Mouse (Mus musculus) MEL (cell line): ENCODE data around the gene Rassf3. TPM values are rescaled to one million over a fixed set of nuclear protein-coding genes. Genes with fewer than 3 reads are reported as not detected.

ENCODE experiments used
- DNase-seq: peaks from one replicate; pipeline ENCODE4 v3.0.0; 2011; ENCODE audit warnings: low read depth, low spot score
- H3K27ac ChIP-seq: 2 replicates; pipeline ENCODE4 v1.5.1; 2012; ENCODE audit warnings: low read depth, mild to moderate bottlenecking, control low read depth, low read length, moderate library complexity; ENCODE audit not compliant: control insufficient read depth
- H3K27me3 ChIP-seq, 2 experiments: fragments of 150-350 bp in 1 of 2; sonication (generic) in 1 of 2; 2 replicates each; pipeline ENCODE4 v1.6.1; 2012; ENCODE audit warnings: low read length in 2 of 2, mild to moderate bottlenecking in 2 of 2, improper control_type of control experiment in 1 of 2, moderate library complexity in 1 of 2; ENCODE audit not compliant: insufficient read depth in 2 of 2, control insufficient read depth in 1 of 2
- H3K36me3 ChIP-seq, 2 experiments: 2 replicates each; pipeline ENCODE4 v1.6.1; 2012 to 2014; ENCODE audit warnings: low read length in 2 of 2, improper control_type of control experiment in 1 of 2, inconsistent platforms in 1 of 2, mild to moderate bottlenecking in 1 of 2; ENCODE audit not compliant: insufficient read depth in 2 of 2, control insufficient read depth in 1 of 2
- H3K4me1 ChIP-seq, 2 experiments: fragments of 150-350 bp in 1 of 2; sonication (generic) in 1 of 2; 2 replicates each; pipeline ENCODE4 v1.6.1; 2012; ENCODE audit warnings: low read length in 2 of 2, improper control_type of control experiment in 1 of 2, mild to moderate bottlenecking in 1 of 2; ENCODE audit not compliant: insufficient read depth in 2 of 2, control insufficient read depth in 1 of 2
- H3K4me3 ChIP-seq, 2 experiments: fragments of 150-350 bp in 1 of 2; sonication (generic) in 1 of 2; 2 replicates each; pipeline ENCODE4 v1.5.1; 2012; ENCODE audit warnings: low read depth in 2 of 2, low read length in 2 of 2, mild to moderate bottlenecking in 2 of 2, moderate library complexity in 2 of 2, control low read depth in 1 of 2, improper control_type of control experiment in 1 of 2; ENCODE audit not compliant: control insufficient read depth in 1 of 2, insufficient read depth in 1 of 2
- H3K79me2 ChIP-seq: 2 replicates; pipeline ENCODE4 v1.6.1; 2012; ENCODE audit warnings: mild to moderate bottlenecking, low read length, moderate library complexity; ENCODE audit not compliant: control insufficient read depth, poor library complexity, insufficient read depth
- H3K9ac ChIP-seq: 2 replicates; pipeline ENCODE4 v1.6.1; 2012; ENCODE audit warnings: low read depth, mild to moderate bottlenecking, control low read depth, low read length, moderate library complexity; ENCODE audit not compliant: control insufficient read depth, poor library complexity, severe bottlenecking
- H3K9me3 ChIP-seq: fragments of 150-350 bp; sonication (generic); replicated peaks from 2 replicates; pipeline ENCODE4 v1.6.1; 2012; ENCODE audit warnings: mild to moderate bottlenecking, low read length, improper control_type of control experiment, moderate library complexity; ENCODE audit not compliant: insufficient read depth
- BHLHE40 ChIP-seq: IDR thresholded peaks from 2 replicates; pipeline ENCODE4 v1.6.1; 2012; ENCODE audit warnings: low read depth, mild to moderate bottlenecking, inconsistent platforms, low read length, improper control_type of control experiment, borderline replicate concordance
- CHD1 ChIP-seq: IDR thresholded peaks from 2 replicates; pipeline ENCODE4 v1.6.1; 2012; ENCODE audit warnings: low read depth, mild to moderate bottlenecking, inconsistent platforms, low read length, improper control_type of control experiment
- ETS1 ChIP-seq: IDR thresholded peaks from 2 replicates; pipeline ENCODE4 v1.6.1; 2012; ENCODE audit warnings: low read depth, mild to moderate bottlenecking, inconsistent platforms, low read length, improper control_type of control experiment, moderate library complexity
- GABPA ChIP-seq: IDR thresholded peaks from 2 replicates; pipeline ENCODE4 v1.6.1; 2012; ENCODE audit warnings: low read depth, mild to moderate bottlenecking, inconsistent platforms, low read length, improper control_type of control experiment, moderate library complexity
- JUND ChIP-seq: IDR thresholded peaks from 2 replicates; pipeline ENCODE4 v1.6.1; 2011; ENCODE audit warnings: low read depth, mild to moderate bottlenecking, improper control_type of control experiment, low read length
- MAX ChIP-seq: IDR thresholded peaks from 2 replicates; pipeline ENCODE4 v1.6.1; 2011; ENCODE audit warnings: low read length, improper control_type of control experiment
- MAZ ChIP-seq: IDR thresholded peaks from 2 replicates; pipeline ENCODE4 v1.6.1; 2012; ENCODE audit warnings: low read depth, mild to moderate bottlenecking, inconsistent platforms, low read length, improper control_type of control experiment
- MEF2A ChIP-seq: IDR thresholded peaks from 2 replicates; pipeline ENCODE4 v1.6.1; 2014; ENCODE audit warnings: low read depth, mild to moderate bottlenecking, inconsistent platforms, low read length, improper control_type of control experiment; ENCODE audit not compliant: poor library complexity, insufficient replicate concordance, severe bottlenecking; ENCODE audit errors: extremely low read depth
- MXI1 ChIP-seq: IDR thresholded peaks from 2 replicates; pipeline ENCODE4 v1.6.1; 2011; ENCODE audit warnings: mild to moderate bottlenecking, low read depth, low read length, improper control_type of control experiment
- NRF1 ChIP-seq: IDR thresholded peaks from 2 replicates; pipeline ENCODE4 v1.6.1; 2014; ENCODE audit warnings: low read depth, mild to moderate bottlenecking, inconsistent platforms, low read length, improper control_type of control experiment, moderate library complexity; ENCODE audit not compliant: poor library complexity, insufficient read depth, severe bottlenecking
- POLR2A ChIP-seq, 2 experiments: IDR thresholded peaks; 2 replicates each; pipeline ENCODE4 v1.6.1; 2011 to 2012; ENCODE audit warnings: low read length in 2 of 2, mild to moderate bottlenecking in 2 of 2, control low read depth in 1 of 2, improper control_type of control experiment in 1 of 2, low read depth in 1 of 2, moderate library complexity in 1 of 2; ENCODE audit not compliant: control insufficient read depth in 1 of 2, insufficient read depth in 1 of 2, poor library complexity in 1 of 2
- POLR2AphosphoS2 ChIP-seq: IDR thresholded peaks from 2 replicates; pipeline ENCODE4 v1.6.1; 2011; ENCODE audit warnings: low read length, improper control_type of control experiment
- POLR2AphosphoS5 ChIP-seq: IDR thresholded peaks from 2 replicates; pipeline ENCODE4 v1.6.1; 2012; ENCODE audit warnings: low read depth, borderline replicate concordance, mild to moderate bottlenecking, inconsistent platforms, low read length, moderate library complexity, mixed read lengths
- USF1 ChIP-seq: IDR thresholded peaks from 2 replicates; pipeline ENCODE4 v1.6.1; 2014; ENCODE audit warnings: low read depth, mild to moderate bottlenecking, inconsistent platforms, low read length, improper control_type of control experiment, moderate library complexity
- USF2 ChIP-seq, 2 experiments: IDR thresholded peaks; 2 replicates each; pipeline ENCODE4 v1.6.1; 2011 to 2012; ENCODE audit warnings: improper control_type of control experiment in 2 of 2, low read length in 2 of 2, borderline replicate concordance in 1 of 2, inconsistent platforms in 1 of 2, low read depth in 1 of 2, mild to moderate bottlenecking in 1 of 2; ENCODE audit not compliant: insufficient read depth in 1 of 2
- ZNF384 ChIP-seq: IDR thresholded peaks from 2 replicates; pipeline ENCODE4 v1.6.1; 2012; ENCODE audit warnings: low read depth, mild to moderate bottlenecking, inconsistent platforms, low read length, improper control_type of control experiment
- polyA plus RNA-seq, 2 experiments: library from polyadenylated mRNA; stranded (reverse) in 1 of 2; unstranded in 1 of 2; fragments of >175 nt in 1 of 2; fragments of >200 nt in 1 of 2; gene quantifications; 2 replicates each; pipeline versions ENCODE4 v1.2.1 to v1.2.4; 2012; ENCODE audit warnings: low replicate concordance in 2 of 2, low read depth in 1 of 2; ENCODE audit not compliant: insufficient read length in 2 of 2, insufficient read depth in 1 of 2, missing spikeins in 1 of 2
- total RNA-seq: library from RNA; depleted of rRNA; stranded (reverse); fragments of 300-350 nt; gene quantifications from 2 replicates; pipeline ENCODE4 v1.2.3, GENCODE M21; 2012

Gene Rassf3
- total and polyA plus RNA-seq, 3 experiments, result 9.2 to 15.8 TPM; not detected in 1

DNA sequence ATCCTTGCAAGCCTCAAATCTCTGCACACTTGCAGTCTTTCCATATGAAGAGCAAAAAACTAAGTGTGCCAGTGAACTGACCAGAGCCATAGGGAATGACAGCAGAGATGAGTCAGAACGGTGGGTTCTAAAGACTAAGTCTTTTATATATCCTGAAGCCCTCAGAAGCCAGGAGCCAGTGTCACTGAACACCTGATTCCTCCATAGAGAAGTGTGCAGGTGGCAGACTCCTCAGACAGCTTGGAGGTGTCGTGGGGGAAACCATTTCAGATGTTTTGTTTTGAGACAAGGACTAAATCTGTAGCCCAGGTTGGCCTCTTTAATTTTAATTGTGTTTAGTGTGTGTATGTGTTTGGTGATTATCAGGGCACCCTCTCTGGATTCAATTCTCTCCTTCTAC, 22.9 kb upstream of the Rassf3 start:
- DNase-seq, result no peak

DNA sequence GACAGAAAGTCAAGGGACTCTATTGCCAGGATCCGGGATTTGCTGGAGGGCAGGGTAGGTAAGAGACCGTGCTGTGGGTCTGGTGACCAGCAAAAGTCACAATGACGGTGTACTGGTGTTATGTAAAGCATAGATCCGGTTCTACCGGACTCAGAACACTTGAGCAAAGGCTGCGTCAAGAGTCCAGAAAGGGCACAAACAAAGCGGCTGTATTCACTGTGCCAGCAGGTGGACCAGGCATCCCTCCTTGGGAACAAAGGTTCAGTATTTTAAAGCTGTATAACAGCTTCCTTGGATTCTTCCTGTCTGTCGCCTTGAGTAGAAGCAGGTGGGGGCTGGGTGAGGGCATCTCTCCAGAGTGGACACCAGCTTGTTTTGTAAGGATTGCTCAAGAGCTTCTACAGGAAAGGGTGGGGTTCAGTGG, 22.3 kb upstream of the Rassf3 start:
- Histone ChIP-seq H3K27ac (no peak overlapping the region), H3K4me1 (peaks cover 10 to 14% of the 10 kb centered on the region in 2 experiments), H3K9ac (no peak overlapping the region), H3K79me2 (no peaks in the 10 kb centered on the region; the same call in 1 of the 2 replicates), H3K36me3 (peaks cover 0 to 12% of the 10 kb centered on the region in 2 experiments; a peak in 2 of 4 replicates), H3K4me3 (no peak overlapping the region), H3K9me3 (no peaks in the 10 kb centered on the region), H3K27me3 (no peaks in the 10 kb centered on the region)
- DNase-seq, result no peak
- no peak for TF ChIP-seq POLR2AphosphoS5
- TF ChIP-seq MAZ, result no peak
- TF ChIP-seq POLR2AphosphoS2, result no peak
- no peak for TF ChIP-seq ZNF384
- TF ChIP-seq, all 39 proteins: peak for 0

More for the DNA sequence above, 22.9 kb upstream of the Rassf3 start:
- H3K27ac ChIP-seq, result no peak overlapping the region
- peaks cover 10 to 13% of the 10 kb centered on the region in 2 experiments for H3K4me1 ChIP-seq
- no peak overlapping the region for H3K9ac ChIP-seq
- no peaks in the 10 kb centered on the region for H3K27me3 ChIP-seq
- H3K4me3 ChIP-seq, result no peak overlapping the region
- peaks cover 0 to 12% of the 10 kb centered on the region in 2 experiments; a peak in 2 of 4 replicates for H3K36me3 ChIP-seq
- no peaks in the 10 kb centered on the region for H3K9me3 ChIP-seq
- no peaks in the 10 kb centered on the region; the same call in 1 of the 2 replicates for H3K79me2 ChIP-seq
- TF ChIP-seq NRF1, result no peak

DNA sequence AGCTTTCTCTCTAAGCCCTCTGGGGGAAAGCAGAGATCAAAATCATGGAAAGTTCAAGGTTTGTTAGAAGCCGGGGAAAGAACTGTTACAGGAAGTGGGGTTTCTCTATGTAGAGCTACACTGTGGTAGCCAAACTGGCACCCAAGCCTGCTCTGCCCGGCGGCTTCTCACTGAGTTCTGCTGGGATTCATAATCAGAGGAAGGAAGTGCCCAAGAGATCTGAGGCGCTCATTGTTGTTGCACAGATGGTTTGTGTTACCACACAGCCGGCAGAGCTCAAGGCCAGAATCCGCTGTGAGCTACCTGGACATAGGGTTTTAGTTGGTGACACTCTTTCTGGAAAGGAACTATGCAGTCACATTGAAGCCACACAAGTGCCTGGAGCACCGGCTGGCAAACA, 21.8 kb upstream of the Rassf3 start:
- Histone ChIP-seq H3K79me2 (no peaks in the 10 kb centered on the region; the same call in 1 of the 2 replicates), H3K9me3 (no peaks in the 10 kb centered on the region), H3K27me3 (no peaks in the 10 kb centered on the region), H3K36me3 (peaks cover 0 to 18% of the 10 kb centered on the region in 2 experiments; a peak in 2 of 4 replicates), H3K4me1 (peaks cover 14 to 19% of the 10 kb centered on the region in 2 experiments), H3K27ac (no peak overlapping the region), H3K4me3 (no peak overlapping the region), H3K9ac (no peak overlapping the region)
- no peak for DNase-seq
- TF ChIP-seq JUND (no peak), POLR2AphosphoS2 (no peak), GABPA (no peak), CHD1 (no peak), ETS1 (no peak), BHLHE40 (no peak), MEF2A (no peak), POLR2A (IDR thresholded peaks at IDR 0.05; ENCODE audit: control insufficient read depth in 1 of 2, insufficient read depth in 1 of 2, low read depth in 1 of 2, low read length in 2 of 2, poor library complexity in 1 of 2) (no peak), USF2 (IDR thresholded peaks at IDR 0.05; ENCODE audit: borderline replicate concordance in 1 of 2, insufficient read depth in 1 of 2, low read depth in 1 of 2, low read length in 2 of 2) (no peak), USF1 (no peak), MAX (no peak), MXI1 (no peak)
